Mouse (Mus musculus) adipocyte (in vitro differentiated cells): Measurements from ENCODE around the gene Chchd3.
A peak's percentile ranks its signal among the peaks of the same experiment; 100 is the strongest.

Source experiments
- DNase-seq: peaks from one replicate; pipeline ENCODE4 v3.0.0-alpha.2; 2016; ENCODE audit warnings: low spot score

Gene Chchd3

GRCm38 (mm10) chr6:33002988-33003387 is 57.1 kb downstream of the Chchd3 start:
- no peak for DNase-seq

- no peak for DNase-seq
Observed at GRCm38 (mm10) chr6:33001271-33001670, 58.8 kb downstream of the Chchd3 start.

DNA sequence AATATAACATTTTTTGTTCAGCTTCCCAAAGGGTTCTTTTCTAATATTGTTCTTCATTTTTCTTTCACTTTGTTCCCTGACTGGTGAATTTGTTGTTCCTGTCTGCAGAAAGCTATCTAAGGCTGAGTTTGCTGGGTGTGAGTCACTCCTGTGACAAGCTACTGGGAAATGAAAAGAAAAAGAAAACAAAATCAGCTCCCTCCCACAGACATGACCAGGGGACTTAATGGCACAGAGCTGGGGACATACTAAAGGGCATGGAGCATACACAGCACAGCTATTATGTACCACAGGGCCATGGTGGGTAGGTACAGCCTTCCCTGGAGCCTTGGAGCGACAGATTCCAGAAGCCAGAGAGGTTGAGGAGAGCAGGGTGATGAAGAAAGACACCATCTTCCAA is 63.5 kb downstream of the Chchd3 start:
- peak; percentile 50 for DNase-seq

DNA sequence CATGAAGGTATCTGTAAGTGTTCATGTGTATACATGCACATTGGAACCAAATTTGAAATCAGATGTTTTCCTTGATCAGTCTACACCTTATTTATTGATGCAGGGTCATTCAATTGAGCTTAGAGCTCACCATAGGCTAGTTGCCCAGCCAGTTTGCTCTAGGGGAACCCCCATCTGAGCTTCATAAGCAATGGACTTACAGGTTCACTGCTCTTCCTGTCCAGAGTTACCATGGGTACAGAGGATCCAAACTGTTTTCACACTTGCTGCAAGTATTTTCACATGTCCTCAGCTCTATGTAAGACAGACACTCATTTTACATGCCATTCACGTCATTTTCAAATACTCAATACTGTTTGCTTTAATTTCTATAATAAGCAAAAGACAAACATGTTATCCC is 66.2 kb downstream of the Chchd3 start:
- no peak for DNase-seq

GRCm38 (mm10) chr6:32990061-32990633 is 69.9 kb downstream of the Chchd3 start:
- DNase-seq: no peak

GRCm38 (mm10) chr6:32988561-32988960 is 71.5 kb downstream of the Chchd3 start:
- DNase-seq: peak; percentile 65

GRCm38 (mm10) chr6:32983876-32984275 is 76.2 kb downstream of the Chchd3 start:
- no peak for DNase-seq

- DNase-seq: no peak
Observed at GRCm38 (mm10) chr6:32981253-32981652, 78.8 kb downstream of the Chchd3 start.

DNA sequence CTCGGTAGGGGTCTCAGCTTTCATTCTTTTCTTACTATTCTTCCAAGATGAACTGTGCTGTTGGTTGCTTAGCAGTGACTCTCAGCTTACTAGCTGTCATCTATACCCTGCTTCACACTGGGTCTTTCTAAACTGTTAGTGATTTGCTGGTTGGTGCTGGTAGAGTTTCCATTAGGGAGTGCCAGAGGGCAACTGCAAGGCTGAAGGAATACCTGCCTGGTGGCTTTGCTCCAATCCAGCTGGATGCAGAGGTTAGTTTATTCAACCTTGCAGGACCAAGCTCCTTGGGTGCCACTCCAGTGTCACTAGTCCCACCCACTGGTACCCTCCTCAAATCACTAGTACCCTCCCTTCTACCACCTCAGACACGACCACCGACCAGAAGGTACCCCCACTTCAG is 81.2 kb downstream of the Chchd3 start:
- no peak for DNase-seq

GRCm38 (mm10) chr6:32971926-32972325 is 88.1 kb downstream of the Chchd3 start:
- no peak for DNase-seq

- no peak for DNase-seq
Observed at GRCm38 (mm10) chr6:32968971-32969370, 91.1 kb downstream of the Chchd3 start.

GRCm38 (mm10) chr6:32962048-32962447 is 98.0 kb downstream of the Chchd3 start:
- DNase-seq: no peak

DNA sequence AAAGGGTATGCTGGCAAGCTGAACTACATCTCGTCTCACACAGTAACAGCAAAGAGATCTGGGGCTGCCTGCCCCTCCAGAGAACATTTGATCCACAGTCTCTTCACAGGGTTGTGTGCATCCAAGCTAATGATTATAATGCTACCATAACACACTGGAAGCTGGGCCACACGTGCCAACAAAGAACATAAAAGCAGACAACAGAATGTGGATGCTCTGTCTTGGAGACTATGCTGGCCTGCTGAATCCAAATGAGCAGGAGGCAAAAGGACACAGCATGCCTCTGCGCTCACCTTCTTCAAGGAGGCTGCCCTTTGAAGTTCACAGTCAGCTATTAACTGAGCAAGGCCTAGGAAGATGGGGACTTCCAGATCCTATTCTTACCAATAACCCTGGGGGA is 98.6 kb downstream of the Chchd3 start:
- DNase-seq: no peak

DNA sequence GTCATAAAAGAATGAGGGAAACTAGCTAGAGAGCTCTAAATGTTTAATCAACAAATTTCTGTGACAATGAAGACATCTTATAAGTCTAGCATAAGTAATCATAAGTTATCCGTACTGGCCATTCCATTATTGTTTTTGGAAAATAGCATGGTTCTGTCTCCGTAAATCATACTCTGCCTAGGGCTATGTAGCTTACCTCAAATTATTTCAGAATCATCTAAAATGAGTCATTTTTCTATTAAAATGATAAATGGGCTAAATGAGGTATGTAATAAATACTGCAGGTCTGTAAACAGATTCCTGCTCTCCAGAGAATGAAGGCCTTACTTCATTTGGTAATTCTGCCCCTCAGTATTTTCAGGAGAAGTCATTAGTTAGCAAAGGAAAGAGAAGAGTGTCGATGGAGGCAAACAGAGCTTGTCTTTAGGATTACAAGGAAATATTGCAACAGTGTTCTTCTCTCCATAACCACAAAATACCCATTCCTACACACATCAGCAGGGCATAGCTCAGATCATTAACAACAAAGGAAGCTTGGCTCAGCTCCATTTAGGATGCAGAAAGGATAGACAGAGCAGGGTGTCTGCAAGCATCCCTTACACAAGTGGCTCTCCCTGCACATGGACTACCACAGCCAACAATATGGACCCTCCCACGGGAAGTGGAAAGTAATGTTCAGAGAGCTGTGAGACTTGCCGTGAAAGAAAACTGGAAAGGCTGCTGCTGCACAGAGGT is 100.1 kb downstream of the Chchd3 start:
- DNase-seq: no peak

DNA sequence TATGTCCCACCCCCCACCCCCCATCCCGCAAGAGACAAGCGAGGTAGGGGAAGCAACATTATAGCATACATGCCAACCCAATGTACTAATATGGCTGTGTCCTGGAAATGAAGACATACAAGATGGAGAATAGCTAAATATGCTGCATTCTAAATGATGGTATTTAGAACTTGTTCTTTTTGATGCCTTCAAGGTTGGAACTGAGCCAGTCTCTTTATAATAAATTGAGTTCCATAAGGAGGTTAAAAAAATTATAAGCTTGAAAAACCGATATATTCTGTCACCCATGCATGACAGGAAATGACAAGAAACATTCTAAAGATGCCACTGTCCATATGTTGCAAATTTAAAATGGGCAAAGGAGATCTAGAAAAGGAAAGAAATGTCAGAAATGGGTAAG is 104.6 kb downstream of the Chchd3 start:
- DNase-seq: no peak

DNA sequence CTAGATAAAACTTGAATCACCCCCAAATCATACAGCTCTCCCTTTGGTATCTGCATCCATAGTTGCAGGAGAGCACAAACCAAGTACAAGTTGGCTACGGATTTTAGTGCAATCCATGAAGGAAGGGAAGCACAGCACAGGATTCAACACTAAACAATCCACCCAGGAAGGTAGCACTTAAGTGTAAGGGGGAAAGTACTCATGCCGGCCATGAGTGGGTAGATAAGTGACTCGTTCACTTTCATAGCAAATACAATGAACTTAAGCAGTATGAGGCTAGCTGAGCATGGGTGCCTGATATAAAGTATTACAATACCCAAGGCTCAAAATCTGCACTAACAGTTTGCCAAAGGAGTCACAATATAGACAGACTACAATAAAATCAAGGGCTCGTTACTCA is 109.1 kb downstream of the Chchd3 start:
- DNase-seq: no peak

DNA sequence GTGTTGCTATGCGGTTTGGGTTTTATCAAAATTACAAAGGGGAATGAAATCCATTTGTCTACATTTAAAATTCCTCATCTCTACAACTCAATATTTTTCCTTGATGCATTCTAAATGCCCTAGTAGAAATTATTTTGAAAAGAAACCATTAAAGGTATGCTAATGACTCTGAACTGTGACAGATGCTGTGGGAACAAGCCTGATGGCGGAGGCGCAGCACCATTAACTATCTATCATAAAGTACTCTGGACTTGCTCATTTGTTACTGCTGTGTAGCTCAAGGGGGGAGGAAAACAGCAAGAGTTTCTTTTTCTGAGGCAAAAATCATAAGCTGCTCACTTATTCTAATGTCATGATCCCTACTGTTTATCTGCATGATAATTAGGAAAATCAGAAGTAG is 110.4 kb downstream of the Chchd3 start:
- no peak for DNase-seq

GRCm38 (mm10) chr6:32947225-32947624 is 112.8 kb downstream of the Chchd3 start:
- DNase-seq: no peak

DNA sequence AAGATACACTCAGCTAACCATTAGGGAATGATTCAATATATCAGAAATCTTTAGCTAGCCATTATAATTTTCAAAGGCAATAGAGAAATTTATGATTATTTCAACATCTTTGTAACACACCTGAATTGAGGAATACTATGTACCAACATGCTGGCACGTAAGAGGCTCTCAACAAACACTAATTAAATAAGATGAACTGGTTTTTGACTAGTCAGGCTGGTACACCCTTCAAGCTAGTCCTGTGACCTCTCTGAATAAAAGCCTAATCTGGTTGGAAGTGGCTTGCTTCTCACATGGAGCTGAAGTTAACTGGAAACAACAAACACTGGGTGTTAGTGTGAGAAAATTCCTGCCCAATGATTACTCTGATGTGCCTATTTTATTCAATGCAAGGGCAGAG is 115.1 kb downstream of the Chchd3 start:
- DNase-seq: no peak

DNA sequence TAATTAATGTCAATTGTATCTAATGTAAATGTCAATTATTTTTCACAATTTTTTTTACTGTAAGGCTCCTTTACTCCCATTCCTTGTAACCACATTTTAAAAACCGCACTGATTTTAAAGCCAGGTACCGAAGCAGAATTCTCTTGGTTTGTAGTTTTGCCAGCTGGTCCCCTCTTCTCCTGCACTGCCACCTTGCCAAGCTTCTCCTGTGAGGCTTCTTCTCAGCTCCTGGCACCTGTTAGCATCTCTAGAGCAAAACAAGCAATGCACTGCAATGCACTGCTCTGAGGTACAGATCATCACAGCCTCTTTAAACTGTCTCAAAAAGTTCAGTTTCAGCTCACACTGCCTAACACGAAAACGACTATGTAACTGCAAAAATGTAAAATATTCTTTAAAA is 116.4 kb downstream of the Chchd3 start:
- DNase-seq: no peak

- no peak for DNase-seq
Observed at GRCm38 (mm10) chr6:32940299-32940698, 119.8 kb downstream of the Chchd3 start.

- DNase-seq: no peak
Observed at GRCm38 (mm10) chr6:32937643-32938042, 122.4 kb downstream of the Chchd3 start.

DNA sequence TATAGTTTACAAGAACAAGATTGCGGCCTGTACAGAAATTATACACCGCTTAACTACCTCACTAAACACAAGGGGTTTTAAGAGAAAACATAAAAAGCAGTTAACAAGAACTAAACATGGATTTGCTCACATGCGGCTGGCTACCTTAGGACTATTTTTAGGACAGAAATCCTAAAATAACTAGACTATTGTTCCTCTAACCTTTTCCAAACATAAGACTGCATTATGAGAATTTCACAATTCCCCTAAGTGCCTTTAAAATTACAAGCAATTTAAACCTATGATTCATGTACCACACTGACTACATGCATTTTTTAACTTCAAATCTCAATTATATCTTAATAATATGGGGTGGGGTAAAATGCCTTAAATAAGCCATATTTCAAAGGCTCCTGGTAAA is 123.3 kb downstream of the Chchd3 start:
- no peak for DNase-seq

- DNase-seq: no peak
Observed at GRCm38 (mm10) chr6:32936365-32936764, 123.7 kb downstream of the Chchd3 start.
